8 mouse cellular contexts compared by ENCODE assay signal in genomic region chr1:20890404-20890921, GRCm38 (mm10). TPM values are rescaled to one million over a fixed set of nuclear protein-coding genes. Genes with fewer than 3 reads are reported as not detected.
DNase-seq lines count a peak whose midpoint lies in the region; ATAC-seq lines count a peak whose summit lies in the region.

Paqr8 (plus strand) TSS chr1:20890606.

- H3K9ac ChIP-seq in intestine, embryonic 16.5 days (ENCODE audit: low read depth, low read length) = peak within 1 kb of the TSS; percentile 79

- peak within 1 kb of the TSS; percentile 88 for H3K4me2 ChIP-seq in intestine, embryonic 16.5 days (ENCODE audit: low read depth, low read length)

- no peaks in the 10 kb centered on the region for H3K9me3 ChIP-seq in intestine, embryonic 16.5 days (ENCODE audit: control insufficient read depth, low read length)

- H3K4me3 ChIP-seq in intestine, embryonic 16.5 days (ENCODE audit: low read length) = peak within 1 kb of the TSS; percentile 75

- H3K36me3 ChIP-seq in intestine, embryonic 16.5 days (ENCODE audit: control insufficient read depth, insufficient read depth, low read length) = no peaks in the 10 kb centered on the region

- peak within 1 kb of the TSS; percentile 76 for H3K27ac ChIP-seq in intestine, embryonic 16.5 days (ENCODE audit: low read length)

- H3K27me3 ChIP-seq in intestine, embryonic 16.5 days (replicated peaks; ENCODE audit: control insufficient read depth, insufficient read depth, low read length) = no peaks in the 10 kb centered on the region

- H3K4me1 ChIP-seq in intestine, embryonic 16.5 days (ENCODE audit: control insufficient read depth, insufficient read depth, low read length) = peaks cover 8% of the 10 kb centered on the region; the same call in 1 of the 2 replicates

- ATAC-seq in intestine, embryonic 16.5 days = peak; percentile 99

- peak; percentile 95 to 97 for DNase-seq in adrenal gland, adult (ENCODE audit: inconsistent age in 2 of 2, low spot score in 1 of 2)
- DNase-seq in embryo, embryonic 10.5 days (ENCODE audit: low spot score) = peak; percentile 88
- DNase-seq in gastrocnemius, postnatal 4 days (ENCODE audit: low spot score in 2 of 2) = peak; percentile 76 to 82
- peak; percentile 84 to 92 for DNase-seq in left cerebral cortex, postnatal 25 days (ENCODE audit: low spot score in 2 of 2)
- peak; percentile 86 for DNase-seq in mesoderm, embryonic 11.5 days (ENCODE audit: low read depth, low spot score)
- peak; percentile 88 for DNase-seq in right cerebral cortex, postnatal 25 days
- DNase-seq in urinary bladder, postnatal 36 days (ENCODE audit: low spot score in 2 of 2) = peak; percentile 85 to 89

- intact Hi-C loops in left cerebral cortex, postnatal 25 days (cut with DNase I) = loop anchor here (5.0 kb wide), 4 partner anchors 43 to 188 kb away; partner anchors contain the start of gene Mcm3

- under 1% methylated on average over 37 of the region's 37 CpGs for WGBS in intestine, embryonic 16.5 days

RNA-seq across cellular contexts. Expression of gene Paqr8, which starts in this region (rescaled TPM):
- total RNA-seq in gastrocnemius, postnatal 4 days (2021) = 1 to 10 TPM; 2.5 to 3.0 TPM
- polyA plus RNA-seq in intestine, embryonic 16.5 days (2015; fragmentation: Nextera tagmentation; extraction: Ambion mirVana) = 6.1 and 6.2 TPM in 2 replicates
- total RNA-seq in left cerebral cortex, postnatal 25 days (2021) = 100 to 1,000 TPM; 116 to 117 TPM

Comparison
In these comparisons a context has a peak if more than half of its experiments do, and no peak if none do; other contexts are left out.
1. Peak in every context shown above with its lines: DNase-seq, ATAC-seq, H3K4me3 ChIP-seq and H3K27ac ChIP-seq.
2. RNA of gene Paqr8 (total RNA-seq): 116 to 117 TPM in left cerebral cortex, postnatal 25 days; 2.5 to 3.0 TPM in gastrocnemius, postnatal 4 days; every median in the first group is over 10 times any median in the second.